Mouse (Mus musculus) right cerebral cortex, adult 2 months (tissue): ENCODE data around the gene Hoxc9.

Experiments
- DNase-seq, 2 experiments: peaks; one replicate each; pipeline ENCODE4 v3.0.0; 2021 to 2022; ENCODE audit warnings: low spot score in 2 of 2

The Hoxc9 gene

GRCm38 (mm10) chr15:102955833-102956640, 20.2 kb upstream of the Hoxc9 start:
- no peak for DNase-seq

GRCm38 (mm10) chr15:102956906-102957305, 19.3 kb upstream of the Hoxc9 start:
- no peak for DNase-seq

GRCm38 (mm10) chr15:102959663-102960191, 16.5 kb upstream of the Hoxc9 start:
- DNase-seq: no peak

GRCm38 (mm10) chr15:102961728-102962127, 14.5 kb upstream of the Hoxc9 start:
- no peak for DNase-seq

DNA sequence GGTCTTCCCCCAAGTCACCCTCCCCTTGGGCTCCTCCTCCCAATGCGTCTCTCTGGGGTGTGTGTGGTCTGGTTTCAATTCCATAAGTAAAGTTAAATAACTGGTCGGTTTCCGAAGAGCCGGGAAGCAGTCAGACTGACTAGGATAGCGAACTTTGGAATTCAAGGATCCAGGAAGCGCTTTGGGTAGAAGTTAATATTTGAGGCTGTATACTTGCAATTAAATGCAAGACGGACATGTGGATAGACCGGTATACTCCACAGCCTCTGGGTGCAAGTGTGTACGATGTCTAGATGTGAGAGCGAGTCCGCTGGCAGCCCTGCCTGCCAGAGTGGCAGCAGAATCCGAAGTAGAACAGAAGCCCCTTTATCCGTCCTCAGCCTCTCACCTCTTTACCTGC, 13.7 kb upstream of the Hoxc9 start:
- DNase-seq: no peak

GRCm38 (mm10) chr15:102963259-102963658, 13.0 kb upstream of the Hoxc9 start:
- no peak for DNase-seq

GRCm38 (mm10) chr15:102963671-102964640, 12.3 kb upstream of the Hoxc9 start:
- DNase-seq: no peak

DNA sequence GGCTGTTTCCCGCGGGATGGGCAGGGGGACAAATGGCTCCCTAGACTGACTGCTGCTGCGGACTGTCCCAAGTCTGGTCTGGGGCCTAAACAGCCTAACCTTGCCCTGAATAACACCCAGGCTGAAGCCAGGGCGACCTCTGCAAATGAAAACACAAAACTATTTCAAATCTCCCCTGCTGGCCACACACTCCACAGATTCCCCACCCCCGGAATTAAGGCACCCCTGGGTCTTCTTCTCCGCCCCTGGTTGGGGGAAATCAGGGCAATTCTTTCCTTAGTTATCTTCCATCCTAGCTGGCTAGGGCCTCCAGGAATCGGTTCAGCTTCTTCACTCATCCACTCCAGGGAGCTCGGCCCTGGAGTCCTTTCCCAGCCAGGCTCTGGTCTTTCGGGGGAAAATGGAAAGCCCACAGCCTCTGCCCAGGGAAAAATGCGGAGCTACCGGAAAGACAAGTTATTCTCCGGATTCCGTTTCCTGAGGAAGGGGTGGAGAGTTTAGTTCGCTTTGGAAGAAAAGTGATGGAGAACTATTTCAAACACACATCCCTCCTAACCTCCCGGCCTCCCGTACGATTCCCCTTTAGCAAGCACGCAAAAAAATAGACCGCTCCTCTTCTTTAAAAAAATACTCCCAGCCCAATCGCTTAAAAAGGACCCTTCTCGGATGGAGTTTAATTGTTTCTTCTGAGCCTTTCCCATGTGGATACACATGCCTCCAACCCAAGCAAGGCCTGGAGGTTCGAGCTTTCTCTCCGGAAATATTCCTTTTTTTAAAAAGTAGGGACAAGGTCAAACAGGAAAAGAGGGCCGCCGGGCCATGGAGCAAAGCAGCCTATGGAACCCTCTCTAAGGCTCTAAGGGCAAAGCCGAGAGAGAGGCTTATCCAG, 11.0 kb upstream of the Hoxc9 start:
- no peak for DNase-seq

GRCm38 (mm10) chr15:102965892-102966775, 10.1 kb upstream of the Hoxc9 start:
- no peak for DNase-seq

- no peak for DNase-seq
Observed at GRCm38 (mm10) chr15:102966776-102967311, 9.4 kb upstream of the Hoxc9 start, which contains the start of gene Hoxc10. Hoxc10 (plus strand) TSS chr15:102966796.

GRCm38 (mm10) chr15:102967312-102967510, 9.0 kb upstream of the Hoxc9 start, which contains the start of gene Hoxc5:
Hoxc5 (plus strand) TSS chr15:102967443.
- no peak for DNase-seq

GRCm38 (mm10) chr15:102967511-102968397, 8.5 kb upstream of the Hoxc9 start:
- DNase-seq: no peak

GRCm38 (mm10) chr15:102969296-102969695, 6.9 kb upstream of the Hoxc9 start:
- DNase-seq: no peak

DNA sequence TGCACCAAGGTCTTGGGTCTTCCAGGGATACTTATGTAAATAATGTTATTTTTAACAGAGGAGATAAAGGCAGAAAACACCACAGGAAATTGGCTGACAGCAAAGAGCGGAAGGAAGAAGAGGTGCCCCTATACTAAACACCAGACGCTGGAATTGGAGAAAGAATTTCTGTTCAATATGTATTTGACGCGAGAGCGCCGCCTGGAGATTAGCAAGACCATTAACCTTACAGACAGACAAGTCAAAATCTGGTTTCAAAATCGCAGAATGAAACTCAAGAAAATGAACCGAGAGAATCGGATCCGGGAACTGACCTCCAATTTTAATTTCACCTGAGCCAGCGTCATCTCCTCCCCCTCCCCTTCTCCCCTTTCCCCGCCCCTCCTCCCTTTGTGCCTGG, 5.5 kb upstream of the Hoxc9 start:
- no peak for DNase-seq

GRCm38 (mm10) chr15:102972254-102972653, 4.0 kb upstream of the Hoxc9 start:
- DNase-seq: no peak

DNA sequence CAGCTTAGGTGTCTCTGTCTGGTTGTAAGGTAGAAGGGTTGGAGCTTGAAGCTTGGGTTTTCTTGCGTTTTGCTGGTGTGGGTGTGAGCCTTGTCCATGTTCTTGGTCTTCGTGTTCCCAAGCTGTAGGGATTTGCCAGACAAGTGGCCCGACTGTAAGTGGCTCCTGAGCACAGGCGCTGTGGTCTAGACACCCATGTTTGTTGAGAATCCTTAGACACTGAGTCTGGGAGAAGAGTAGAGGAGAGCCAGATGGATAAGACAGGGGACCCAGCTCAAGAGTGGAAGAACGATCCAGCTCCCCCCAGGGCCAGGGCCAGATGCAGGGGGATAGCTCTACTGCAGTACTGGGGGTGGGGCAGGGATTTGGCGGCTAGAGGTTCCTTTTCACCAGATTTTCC, 3.5 kb upstream of the Hoxc9 start:
- no peak for DNase-seq

GRCm38 (mm10) chr15:102975034-102975433, 1.2 kb upstream of the Hoxc9 start:
- no peak for DNase-seq

DNA sequence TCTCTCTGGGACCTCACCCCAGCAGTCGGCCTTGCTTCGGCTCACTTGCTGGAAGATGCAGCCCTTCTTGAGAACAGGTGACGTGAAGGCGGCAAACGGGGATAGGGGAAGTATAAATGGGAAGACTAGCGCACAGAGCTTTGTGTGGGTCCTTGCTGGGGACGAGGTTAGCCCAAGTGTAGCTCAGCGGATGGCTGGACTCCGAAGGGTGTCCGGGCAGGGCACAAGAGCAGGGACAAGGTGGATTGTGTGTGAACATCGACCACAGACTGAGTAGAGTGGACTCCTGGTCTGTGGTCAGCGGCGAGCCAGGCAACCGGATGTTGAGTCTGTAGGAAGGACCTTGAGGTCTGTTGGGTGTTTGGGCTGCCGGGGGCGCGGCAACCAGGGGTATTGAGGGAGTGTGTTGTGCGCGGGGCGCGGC, 539 bp upstream of the Hoxc9 start:
- no peak for DNase-seq
